Mouse (Mus musculus): ENCODE data around the gene Sapcd2. TPM values are rescaled to one million over a fixed set of nuclear protein-coding genes. Genes with fewer than 3 reads are reported as not detected.

The Sapcd2 gene
- polyA plus RNA-seq, 1 experiment from 2014 or later, result 31.3 TPM

- Histone ChIP-seq H3K9ac (replicated peaks; ENCODE audit: low read depth, low read length) (no peak overlapping the region), H3K4me2 (replicated peaks; ENCODE audit: low read depth, low read length) (no peak overlapping the region), H3K4me3 (ENCODE audit: low read depth, low read length) (no peak overlapping the region), H3K36me3 (ENCODE audit: control insufficient read depth, insufficient read depth, low read length) (peaks cover 76% of the 10 kb centered on the region), H3K9me3 (ENCODE audit: control insufficient read depth, low read depth, low read length) (no peaks in the 10 kb centered on the region), H3K4me1 (ENCODE audit: control insufficient read depth, insufficient read depth, low read length) (no peaks in the 10 kb centered on the region), H3K27me3 (ENCODE audit: control insufficient read depth, insufficient read depth, low read length) (no peaks in the 10 kb centered on the region), H3K27ac (ENCODE audit: low read length) (no peak overlapping the region)
- ATAC-seq (ENCODE audit: insufficient number of reproducible peaks, insufficient read depth, low FRiP score, low read depth), result no peak
- WGBS, result 93% methylated on average over 4 of the region's 4 CpGs
These were observed 22.6 kb upstream of the Sapcd2 start for GRCm38 (mm10) chr2:25349499-25349898.

- no peak overlapping the region for H3K27ac ChIP-seq (ENCODE audit: low read length)
- no peak for ATAC-seq (ENCODE audit: insufficient number of reproducible peaks, insufficient read depth, low FRiP score, low read depth)
- peaks cover 64% of the 10 kb centered on the region for H3K36me3 ChIP-seq (ENCODE audit: control insufficient read depth, insufficient read depth, low read length)
- H3K9ac ChIP-seq (replicated peaks; ENCODE audit: low read depth, low read length), result no peak overlapping the region
- no peak overlapping the region for H3K4me3 ChIP-seq (ENCODE audit: low read depth, low read length)
- H3K9me3 ChIP-seq (ENCODE audit: control insufficient read depth, low read depth, low read length), result no peaks in the 10 kb centered on the region
- H3K27me3 ChIP-seq (ENCODE audit: control insufficient read depth, insufficient read depth, low read length), result no peaks in the 10 kb centered on the region
- peaks cover 4% of the 10 kb centered on the region; the same call in 1 of the 2 replicates for H3K4me1 ChIP-seq (ENCODE audit: control insufficient read depth, insufficient read depth, low read length)
- 86% methylated on average over 3 of the region's 3 CpGs for WGBS
- H3K4me2 ChIP-seq (replicated peaks; ENCODE audit: low read depth, low read length), result no peak overlapping the region
These were observed 21.4 kb upstream of the Sapcd2 start for GRCm38 (mm10) chr2:25350701-25351100.

GRCm38 (mm10) chr2:25354211-25354610 lies 17.9 kb upstream of the Sapcd2 start:
- peaks cover 36% of the 10 kb centered on the region for H3K36me3 ChIP-seq (ENCODE audit: control insufficient read depth, insufficient read depth, low read length)
- no peak for ATAC-seq (ENCODE audit: insufficient number of reproducible peaks, insufficient read depth, low FRiP score, low read depth)
- no peaks in the 10 kb centered on the region for H3K9me3 ChIP-seq (ENCODE audit: control insufficient read depth, low read depth, low read length)
- no peak overlapping the region for H3K27ac ChIP-seq (ENCODE audit: low read length)
- 86% methylated on average over 6 of the region's 6 CpGs for WGBS
- peaks cover 11% of the 10 kb centered on the region for H3K4me1 ChIP-seq (ENCODE audit: control insufficient read depth, insufficient read depth, low read length)
- H3K27me3 ChIP-seq (ENCODE audit: control insufficient read depth, insufficient read depth, low read length), result no peaks in the 10 kb centered on the region
- H3K4me3 ChIP-seq (ENCODE audit: low read depth, low read length), result no peak overlapping the region
- no peak overlapping the region for H3K9ac ChIP-seq (replicated peaks; ENCODE audit: low read depth, low read length)
- H3K4me2 ChIP-seq (replicated peaks; ENCODE audit: low read depth, low read length), result no peak overlapping the region

GRCm38 (mm10) chr2:25355419-25356066 lies 16.6 kb upstream of the Sapcd2 start:
- no peak for ATAC-seq (ENCODE audit: insufficient number of reproducible peaks, insufficient read depth, low FRiP score, low read depth)
- H3K4me1 ChIP-seq (ENCODE audit: control insufficient read depth, insufficient read depth, low read length), result peaks cover 11% of the 10 kb centered on the region
- H3K9ac ChIP-seq (replicated peaks; ENCODE audit: low read depth, low read length), result 0 out of 2 replicates have a peak overlapping the region, but pooled peaks have one; percentile 43
- H3K27ac ChIP-seq (ENCODE audit: low read length), result no peak overlapping the region
- 40% methylated on average over 18 of the region's 18 CpGs for WGBS
- H3K36me3 ChIP-seq (ENCODE audit: control insufficient read depth, insufficient read depth, low read length), result peaks cover 23% of the 10 kb centered on the region
- peak overlapping the region; percentile 51 for H3K4me3 ChIP-seq (ENCODE audit: low read depth, low read length)
- no peaks in the 10 kb centered on the region for H3K9me3 ChIP-seq (ENCODE audit: control insufficient read depth, low read depth, low read length)
- H3K27me3 ChIP-seq (ENCODE audit: control insufficient read depth, insufficient read depth, low read length), result no peaks in the 10 kb centered on the region
- peak overlapping the region; percentile 87 for H3K4me2 ChIP-seq (replicated peaks; ENCODE audit: low read depth, low read length)

GRCm38 (mm10) chr2:25356208-25357079 lies 15.7 kb upstream of the Sapcd2 start, which contains the start of gene Dpp7:
Gene Dpp7 (minus strand): TSS chr2:25356359.
- ATAC-seq (ENCODE audit: insufficient number of reproducible peaks, insufficient read depth, low FRiP score, low read depth), result peak; percentile 61; the same call in 1 of the 2 replicates
- Histone ChIP-seq H3K4me3 (ENCODE audit: low read depth, low read length) (peak within 1 kb of the TSS; percentile 51), H3K27me3 (ENCODE audit: control insufficient read depth, insufficient read depth, low read length) (no peaks in the 10 kb centered on the region)

GRCm38 (mm10) chr2:25359848-25360247 lies 12.3 kb upstream of the Sapcd2 start:
- 82% methylated on average over 4 of the region's 4 CpGs for WGBS
- no peak for ATAC-seq (ENCODE audit: insufficient number of reproducible peaks, insufficient read depth, low FRiP score, low read depth)
- Histone ChIP-seq H3K4me3 (ENCODE audit: low read depth, low read length) (no peak overlapping the region), H3K4me1 (ENCODE audit: control insufficient read depth, insufficient read depth, low read length) (peaks cover 18% of the 10 kb centered on the region), H3K4me2 (replicated peaks; ENCODE audit: low read depth, low read length) (no peak overlapping the region), H3K9me3 (ENCODE audit: control insufficient read depth, low read depth, low read length) (no peaks in the 10 kb centered on the region), H3K27me3 (ENCODE audit: control insufficient read depth, insufficient read depth, low read length) (no peaks in the 10 kb centered on the region), H3K36me3 (ENCODE audit: control insufficient read depth, insufficient read depth, low read length) (no peaks in the 10 kb centered on the region), H3K27ac (ENCODE audit: low read length) (no peak overlapping the region), H3K9ac (replicated peaks; ENCODE audit: low read depth, low read length) (no peak overlapping the region)

More at GRCm38 (mm10) chr2:25356208-25357079, 15.7 kb upstream of the Sapcd2 start, which contains the start of gene Dpp7:
- Histone ChIP-seq H3K4me2 (replicated peaks; ENCODE audit: low read depth, low read length) (peak within 1 kb of the TSS; percentile 87), H3K9ac (replicated peaks; ENCODE audit: low read depth, low read length) (peak within 1 kb of the TSS; percentile 43; the same call in 1 of the 2 replicates), H3K4me1 (ENCODE audit: control insufficient read depth, insufficient read depth, low read length) (peaks cover 11% of the 10 kb centered on the region), H3K36me3 (ENCODE audit: control insufficient read depth, insufficient read depth, low read length) (peaks cover 14% of the 10 kb centered on the region; the same call in 1 of the 2 replicates), H3K9me3 (ENCODE audit: control insufficient read depth, low read depth, low read length) (no peaks in the 10 kb centered on the region), H3K27ac (ENCODE audit: low read length) (no peak within 1 kb of the TSS)
- WGBS, result 3% methylated on average over 13 of the region's 13 CpGs

- H3K36me3 ChIP-seq (ENCODE audit: control insufficient read depth, insufficient read depth, low read length), result no peaks in the 10 kb centered on the region
- peak overlapping the region; percentile 13; the same call in 1 of the 2 replicates for H3K27ac ChIP-seq (ENCODE audit: low read length)
- H3K9me3 ChIP-seq (ENCODE audit: control insufficient read depth, low read depth, low read length), result no peaks in the 10 kb centered on the region
- H3K4me1 ChIP-seq (ENCODE audit: control insufficient read depth, insufficient read depth, low read length), result peaks cover 7% of the 10 kb centered on the region; the same call in 1 of the 2 replicates
- peak; percentile 62; the same call in 1 of the 2 replicates for ATAC-seq (ENCODE audit: insufficient number of reproducible peaks, insufficient read depth, low FRiP score, low read depth)
- peak overlapping the region; percentile 99 for H3K4me2 ChIP-seq (replicated peaks; ENCODE audit: low read depth, low read length)
- 39% methylated on average over 13 of the region's 13 CpGs for WGBS
- H3K9ac ChIP-seq (replicated peaks; ENCODE audit: low read depth, low read length), result no peak overlapping the region
- no peak overlapping the region for H3K4me3 ChIP-seq (ENCODE audit: low read depth, low read length)
- no peaks in the 10 kb centered on the region for H3K27me3 ChIP-seq (ENCODE audit: control insufficient read depth, insufficient read depth, low read length)
These were observed 8.5 kb upstream of the Sapcd2 start for GRCm38 (mm10) chr2:25363478-25364178.

GRCm38 (mm10) chr2:25364313-25364712 lies 7.8 kb upstream of the Sapcd2 start:
- Histone ChIP-seq H3K4me2 (replicated peaks; ENCODE audit: low read depth, low read length) (peak overlapping the region; percentile 99), H3K9ac (replicated peaks; ENCODE audit: low read depth, low read length) (no peak overlapping the region), H3K9me3 (ENCODE audit: control insufficient read depth, low read depth, low read length) (no peaks in the 10 kb centered on the region), H3K36me3 (ENCODE audit: control insufficient read depth, insufficient read depth, low read length) (no peaks in the 10 kb centered on the region), H3K27ac (ENCODE audit: low read length) (no peak overlapping the region), H3K4me1 (ENCODE audit: control insufficient read depth, insufficient read depth, low read length) (peaks cover 7% of the 10 kb centered on the region; the same call in 1 of the 2 replicates), H3K4me3 (ENCODE audit: low read depth, low read length) (0 out of 2 replicates have a peak overlapping the region, but pooled peaks have one; percentile 70), H3K27me3 (ENCODE audit: control insufficient read depth, insufficient read depth, low read length) (no peaks in the 10 kb centered on the region)
- WGBS, result 86% methylated on average over 4 of the region's 4 CpGs
- no peak for ATAC-seq (ENCODE audit: insufficient number of reproducible peaks, insufficient read depth, low FRiP score, low read depth)
